Mouse (Mus musculus) liver, embryonic 11.5 days (tissue): ENCODE results near the gene Cenpp. TPM values are rescaled to one million over a fixed set of nuclear protein-coding genes. Genes with fewer than 3 reads are reported as not detected.

Source experiments
- ATAC-seq: fragments of 200-750 bp; cut with Nextera tagmentation; replicated peaks from 2 replicates; pipeline ENCODE4 v1.8.0; 2017; ENCODE audit warnings: moderate number of reproducible peaks, mild to moderate bottlenecking, moderate TSS enrichment, moderate library complexity; ENCODE audit not compliant: low FRiP score
- DNase-seq: peaks from one replicate; pipeline ENCODE4 v3.0.0-alpha.2; 2017; ENCODE audit warnings: low spot score
- H3K27ac ChIP-seq: fragments of 300-500 bp; sonication (generic); 2 replicates; pipeline ENCODE4 v1.5.1; 2014; ENCODE audit warnings: mild to moderate bottlenecking, low read depth, low read length, control low read depth
- H3K27me3 ChIP-seq: fragments of 300-500 bp; sonication (generic); replicated peaks from 2 replicates; pipeline ENCODE4 v1.6.1; 2014; ENCODE audit warnings: low read length, mixed read lengths; ENCODE audit not compliant: control insufficient read depth, insufficient read depth
- H3K36me3 ChIP-seq: fragments of 300-500 bp; sonication (generic); 2 replicates; pipeline ENCODE4 v1.6.1; 2014; ENCODE audit warnings: mild to moderate bottlenecking, low read length, moderate library complexity, mixed read lengths; ENCODE audit not compliant: control insufficient read depth, insufficient read depth
- H3K4me1 ChIP-seq: fragments of 300-500 bp; sonication (generic); replicated peaks from 2 replicates; pipeline ENCODE4 v1.6.1; 2014; ENCODE audit warnings: low read length, mixed read lengths; ENCODE audit not compliant: control insufficient read depth, insufficient read depth
- H3K4me2 ChIP-seq: fragments of 300-500 bp; sonication (generic); 2 replicates; pipeline ENCODE4 v1.6.1; 2014; ENCODE audit warnings: mild to moderate bottlenecking, control low read depth, moderate library complexity
- H3K4me3 ChIP-seq: fragments of 300-500 bp; sonication (generic); 2 replicates; pipeline ENCODE4 v1.5.1; 2014; ENCODE audit warnings: low read depth, low read length, control low read depth
- H3K9ac ChIP-seq: fragments of 300-500 bp; sonication (generic); 2 replicates; pipeline ENCODE4 v1.6.1; 2014; ENCODE audit warnings: low read depth, low read length, control low read depth
- H3K9me3 ChIP-seq: fragments of 300-500 bp; sonication (generic); 2 replicates; pipeline ENCODE4 v1.6.1; 2016; ENCODE audit warnings: low read length, inconsistent platforms, mixed read lengths; ENCODE audit not compliant: control insufficient read depth
- WGBS: fragments of 180-500 bp; shearing (Covaris S2); extraction: QIAGEN DNeasy Blood & Tissue Kit; methylation state at CpG from one replicate; pipeline ENCODE4 v1.1.7; 2014; 5-methylcytosine and 5-hydroxymethylcytosine counted together
- polyA plus RNA-seq: library from polyadenylated mRNA; unstranded; fragments of >200 nt; fragmentation: Nextera tagmentation; extraction: Ambion mirVana; gene quantifications from 2 replicates; pipeline ENCODE4 v1.2.1, GENCODE M21; 2014

Gene Cenpp
- polyA plus RNA-seq, 1 experiment from 2014 or later: 38.5 TPM

DNA sequence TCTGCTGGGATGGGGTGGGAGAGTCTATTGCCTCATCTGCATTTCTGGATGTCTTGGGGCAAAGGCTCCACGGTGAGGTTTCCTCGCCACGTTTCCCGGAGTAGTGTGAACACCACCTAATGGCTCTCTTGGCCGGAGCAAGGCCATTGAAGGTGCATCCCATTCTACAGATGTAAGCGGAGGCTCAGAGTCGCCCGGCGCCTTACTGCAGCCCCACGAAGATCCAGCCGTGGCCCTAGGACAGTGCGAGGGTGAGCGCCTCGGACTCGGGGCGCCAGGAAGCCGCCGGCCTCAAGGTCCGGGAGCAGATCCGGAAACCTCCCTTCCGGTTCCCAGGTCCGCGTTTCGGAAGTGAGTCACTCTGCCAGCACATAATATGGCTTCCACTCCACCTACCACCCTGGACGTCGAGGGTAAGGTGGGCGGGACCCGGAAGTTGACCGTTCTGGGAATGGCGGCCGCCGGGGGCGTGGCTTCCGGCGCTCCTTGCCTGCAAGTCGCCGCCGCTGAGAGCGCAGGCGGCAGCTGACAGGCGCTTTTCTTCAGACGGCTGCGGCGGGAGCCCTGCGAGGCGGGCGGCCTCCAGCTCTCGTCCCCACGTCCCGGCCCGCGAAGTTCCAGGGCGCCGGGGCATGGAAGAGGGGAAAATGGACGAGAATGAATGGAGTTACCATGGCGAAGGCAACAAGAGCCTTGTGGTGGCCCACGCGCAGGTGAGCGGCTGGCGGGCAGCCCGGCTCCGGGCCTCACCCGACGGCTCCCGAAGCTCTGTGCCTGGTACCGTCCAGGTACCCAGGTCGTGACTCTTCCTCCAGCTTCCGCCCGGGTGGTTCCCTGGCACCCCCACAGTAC is 231.6 kb downstream of the Cenpp start, which contains the start of gene Ippk:
Gene Ippk, plus strand, starts transcription at position 496 of the 852 bp plus-strand sequence.
- H3K9ac ChIP-seq: peak within 1 kb of the TSS; percentile 90
- peaks cover 21% of the 10 kb centered on the region for H3K4me1 ChIP-seq
- H3K36me3 ChIP-seq: no peaks in the 10 kb centered on the region
- DNase-seq: peak; percentile 98
- no peaks in the 10 kb centered on the region for H3K9me3 ChIP-seq
- no peaks in the 10 kb centered on the region for H3K27me3 ChIP-seq
- WGBS: under 1% methylated on average over 69 of the region's 69 CpGs
- H3K4me3 ChIP-seq: peak within 1 kb of the TSS; percentile 91
- peak within 1 kb of the TSS; percentile 96 for H3K4me2 ChIP-seq
- ATAC-seq: peak; percentile 99
- H3K27ac ChIP-seq: peak within 1 kb of the TSS; percentile 79

Other genes with a start within 250 kb of the Cenpp start
- gene Ippk, start 231.5 kb downstream of the Cenpp start, polyA plus RNA-seq: 19.0 and 23.7 TPM in 2 replicates
- 1.2 and 1.7 TPM in 2 replicates for gene Tes3-ps, start 159.5 kb downstream of the Cenpp start, polyA plus RNA-seq
- 0.44 and 0.56 TPM in 2 replicates for gene Ecm2, start 148.0 kb downstream of the Cenpp start, polyA plus RNA-seq
- 0.27 and 0.45 TPM in 2 replicates for gene Aspn, start 108.3 kb downstream of the Cenpp start, polyA plus RNA-seq
- 0.74 and 1.1 TPM in 2 replicates for gene Omd, start 70.3 kb downstream of the Cenpp start, polyA plus RNA-seq
- 1.2 and 2.2 TPM in 2 replicates for gene Ogn, start 44.7 kb downstream of the Cenpp start, polyA plus RNA-seq
- gene Nol8, start 293 bp upstream of the Cenpp start, polyA plus RNA-seq: 22.6 and 23.6 TPM in 2 replicates
- 142 and 161 TPM in 2 replicates for gene Iars, start 29.3 kb upstream of the Cenpp start, polyA plus RNA-seq
- gene Gm30302, start 146.2 kb upstream of the Cenpp start, polyA plus RNA-seq: 0.14 TPM in 1 of 2 replicates, not detected in the other